Mouse (Mus musculus): ENCODE results near the gene Best3. TPM values are rescaled to one million over a fixed set of nuclear protein-coding genes. Genes with fewer than 3 reads are reported as not detected.

Gene Best3
- polyA plus RNA-seq, 1 experiment, result 0.08 TPM

- no peaks in the 10 kb centered on the region for H3K4me1 ChIP-seq (ENCODE audit: control insufficient read depth, insufficient read depth, insufficient read length, low read length)
- no peak overlapping the region for H3K4me3 ChIP-seq (ENCODE audit: low read depth, low read length)
- WGBS, result 78% methylated on average over 9 of the region's 9 CpGs
- H3K36me3 ChIP-seq (ENCODE audit: control insufficient read depth, insufficient read depth, low read length), result no peaks in the 10 kb centered on the region
- H3K27ac ChIP-seq (ENCODE audit: insufficient read depth, low read depth, low read length), result no peak overlapping the region
- TF ChIP-seq CTCF (IDR thresholded peaks at IDR 0.05; ENCODE audit: extremely low read depth, insufficient read length, insufficient replicate concordance, low read depth, low read length) (no peak), POLR2A (IDR thresholded peaks at IDR 0.05; ENCODE audit: low read depth, low read length) (no peak)
- no peaks in the 10 kb centered on the region for H3K27me3 ChIP-seq (ENCODE audit: control insufficient read depth, insufficient read depth, low read length)
Measured at GRCm38 (mm10) chr10:116978841-116979240, 7.3 kb upstream of the Best3 start.

- H3K27ac ChIP-seq (ENCODE audit: insufficient read depth, low read depth, low read length), result no peak overlapping the region
- H3K4me1 ChIP-seq (ENCODE audit: control insufficient read depth, insufficient read depth, insufficient read length, low read length), result no peaks in the 10 kb centered on the region
- no peak overlapping the region for H3K4me3 ChIP-seq (ENCODE audit: low read depth, low read length)
- no peaks in the 10 kb centered on the region for H3K27me3 ChIP-seq (ENCODE audit: control insufficient read depth, insufficient read depth, low read length)
- 82% methylated on average over 4 of the region's 4 CpGs for WGBS
- H3K36me3 ChIP-seq (ENCODE audit: control insufficient read depth, insufficient read depth, low read length), result no peaks in the 10 kb centered on the region
- no peak for TF ChIP-seq POLR2A (IDR thresholded peaks at IDR 0.05; ENCODE audit: low read depth, low read length)
- TF ChIP-seq CTCF (IDR thresholded peaks at IDR 0.05; ENCODE audit: extremely low read depth, insufficient read length, insufficient replicate concordance, low read depth, low read length), result no peak
Measured at GRCm38 (mm10) chr10:116980273-116980672, 5.8 kb upstream of the Best3 start.

- Histone ChIP-seq H3K4me3 (ENCODE audit: low read depth, low read length) (no peak overlapping the region), H3K27me3 (ENCODE audit: control insufficient read depth, insufficient read depth, low read length) (no peaks in the 10 kb centered on the region), H3K36me3 (ENCODE audit: control insufficient read depth, insufficient read depth, low read length) (no peaks in the 10 kb centered on the region), H3K27ac (ENCODE audit: insufficient read depth, low read depth, low read length) (no peak overlapping the region), H3K4me1 (ENCODE audit: control insufficient read depth, insufficient read depth, insufficient read length, low read length) (no peaks in the 10 kb centered on the region)
- 73% methylated on average over 3 of the region's 3 CpGs for WGBS
- TF ChIP-seq CTCF (IDR thresholded peaks at IDR 0.05; ENCODE audit: extremely low read depth, insufficient read length, insufficient replicate concordance, low read depth, low read length), result peak; percentile 37; the same call in 1 of the 2 replicates
- TF ChIP-seq POLR2A (IDR thresholded peaks at IDR 0.05; ENCODE audit: low read depth, low read length), result no peak
Measured at GRCm38 (mm10) chr10:116980888-116981287, 5.2 kb upstream of the Best3 start.

GRCm38 (mm10) chr10:116982526-116982925 lies 3.6 kb upstream of the Best3 start:
- WGBS, result 68% methylated on average over 4 of the region's 4 CpGs
- no peak for TF ChIP-seq POLR2A (IDR thresholded peaks at IDR 0.05; ENCODE audit: low read depth, low read length)
- no peak for TF ChIP-seq CTCF (IDR thresholded peaks at IDR 0.05; ENCODE audit: extremely low read depth, insufficient read length, insufficient replicate concordance, low read depth, low read length)
- Histone ChIP-seq H3K27ac (ENCODE audit: insufficient read depth, low read depth, low read length) (no peak overlapping the region), H3K27me3 (ENCODE audit: control insufficient read depth, insufficient read depth, low read length) (no peaks in the 10 kb centered on the region), H3K4me1 (ENCODE audit: control insufficient read depth, insufficient read depth, insufficient read length, low read length) (no peaks in the 10 kb centered on the region), H3K36me3 (ENCODE audit: control insufficient read depth, insufficient read depth, low read length) (no peaks in the 10 kb centered on the region), H3K4me3 (ENCODE audit: low read depth, low read length) (no peak overlapping the region)

- Histone ChIP-seq H3K27me3 (ENCODE audit: control insufficient read depth, insufficient read depth, low read length) (no peaks in the 10 kb centered on the region), H3K36me3 (ENCODE audit: control insufficient read depth, insufficient read depth, low read length) (no peaks in the 10 kb centered on the region), H3K27ac (ENCODE audit: insufficient read depth, low read depth, low read length) (no peak overlapping the region), H3K4me3 (ENCODE audit: low read depth, low read length) (no peak overlapping the region), H3K4me1 (ENCODE audit: control insufficient read depth, insufficient read depth, insufficient read length, low read length) (no peaks in the 10 kb centered on the region)
- TF ChIP-seq POLR2A (IDR thresholded peaks at IDR 0.05; ENCODE audit: low read depth, low read length) (no peak), CTCF (IDR thresholded peaks at IDR 0.05; ENCODE audit: extremely low read depth, insufficient read length, insufficient replicate concordance, low read depth, low read length) (no peak)
- 71% methylated on average over 12 of the region's 12 CpGs for WGBS
Measured at GRCm38 (mm10) chr10:116984836-116985235, 1.3 kb upstream of the Best3 start.

GRCm38 (mm10) chr10:116993971-116994370 lies 7.9 kb downstream of the Best3 start:
- H3K27ac ChIP-seq (ENCODE audit: insufficient read depth, low read depth, low read length), result no peak overlapping the region
- H3K36me3 ChIP-seq (ENCODE audit: control insufficient read depth, insufficient read depth, low read length), result no peaks in the 10 kb centered on the region
- WGBS, result 73% methylated on average over 8 of the region's 8 CpGs
- no peak overlapping the region for H3K4me3 ChIP-seq (ENCODE audit: low read depth, low read length)
- H3K4me1 ChIP-seq (ENCODE audit: control insufficient read depth, insufficient read depth, insufficient read length, low read length), result peaks cover 10% of the 10 kb centered on the region
- TF ChIP-seq CTCF (IDR thresholded peaks at IDR 0.05; ENCODE audit: extremely low read depth, insufficient read length, insufficient replicate concordance, low read depth, low read length) (no peak), POLR2A (IDR thresholded peaks at IDR 0.05; ENCODE audit: low read depth, low read length) (no peak)
- no peaks in the 10 kb centered on the region for H3K27me3 ChIP-seq (ENCODE audit: control insufficient read depth, insufficient read depth, low read length)

GRCm38 (mm10) chr10:116995162-116995561 lies 9.0 kb downstream of the Best3 start:
- Histone ChIP-seq H3K4me1 (ENCODE audit: control insufficient read depth, insufficient read depth, insufficient read length, low read length) (peaks cover 10% of the 10 kb centered on the region), H3K4me3 (ENCODE audit: low read depth, low read length) (no peak overlapping the region), H3K27ac (ENCODE audit: insufficient read depth, low read depth, low read length) (no peak overlapping the region), H3K27me3 (ENCODE audit: control insufficient read depth, insufficient read depth, low read length) (no peaks in the 10 kb centered on the region), H3K36me3 (ENCODE audit: control insufficient read depth, insufficient read depth, low read length) (no peaks in the 10 kb centered on the region)
- 83% methylated on average over 5 of the region's 5 CpGs for WGBS
- TF ChIP-seq CTCF (IDR thresholded peaks at IDR 0.05; ENCODE audit: extremely low read depth, insufficient read length, insufficient replicate concordance, low read depth, low read length) (no peak), POLR2A (IDR thresholded peaks at IDR 0.05; ENCODE audit: low read depth, low read length) (no peak)
